Mouse (Mus musculus) C2C12 (cell line): Measurements from ENCODE around the gene Zfp575.

Source experiments
- CTCF ChIP-seq: IDR thresholded peaks from one replicate; pipeline ENCODE4 v1.5.1; 2011; ENCODE audit not compliant: control insufficient read depth, insufficient read depth, insufficient read length
- FOSL1 ChIP-seq: IDR thresholded peaks from one replicate; pipeline ENCODE4 v1.8.0; 2011; ENCODE audit warnings: mild to moderate bottlenecking, low read length; ENCODE audit not compliant: poor library complexity, insufficient read depth, severe bottlenecking
- MAX ChIP-seq: IDR thresholded peaks from one replicate; pipeline ENCODE4 v1.6.1; 2011; ENCODE audit warnings: mild to moderate bottlenecking, control low read depth
- MYOD1 ChIP-seq: IDR thresholded peaks from one replicate; pipeline ENCODE4 v1.6.1; 2011; ENCODE audit warnings: low read depth; ENCODE audit not compliant: control insufficient read depth, insufficient read length
- MYOG ChIP-seq: IDR thresholded peaks from one replicate; pipeline ENCODE4 v1.6.1; 2011; ENCODE audit not compliant: control insufficient read depth, insufficient read length; ENCODE audit errors: extremely low read depth
- USF1 ChIP-seq: IDR thresholded peaks from one replicate; pipeline ENCODE4 v1.6.1; 2011; ENCODE audit warnings: low read depth, mild to moderate bottlenecking, control low read depth, moderate library complexity

DNA sequence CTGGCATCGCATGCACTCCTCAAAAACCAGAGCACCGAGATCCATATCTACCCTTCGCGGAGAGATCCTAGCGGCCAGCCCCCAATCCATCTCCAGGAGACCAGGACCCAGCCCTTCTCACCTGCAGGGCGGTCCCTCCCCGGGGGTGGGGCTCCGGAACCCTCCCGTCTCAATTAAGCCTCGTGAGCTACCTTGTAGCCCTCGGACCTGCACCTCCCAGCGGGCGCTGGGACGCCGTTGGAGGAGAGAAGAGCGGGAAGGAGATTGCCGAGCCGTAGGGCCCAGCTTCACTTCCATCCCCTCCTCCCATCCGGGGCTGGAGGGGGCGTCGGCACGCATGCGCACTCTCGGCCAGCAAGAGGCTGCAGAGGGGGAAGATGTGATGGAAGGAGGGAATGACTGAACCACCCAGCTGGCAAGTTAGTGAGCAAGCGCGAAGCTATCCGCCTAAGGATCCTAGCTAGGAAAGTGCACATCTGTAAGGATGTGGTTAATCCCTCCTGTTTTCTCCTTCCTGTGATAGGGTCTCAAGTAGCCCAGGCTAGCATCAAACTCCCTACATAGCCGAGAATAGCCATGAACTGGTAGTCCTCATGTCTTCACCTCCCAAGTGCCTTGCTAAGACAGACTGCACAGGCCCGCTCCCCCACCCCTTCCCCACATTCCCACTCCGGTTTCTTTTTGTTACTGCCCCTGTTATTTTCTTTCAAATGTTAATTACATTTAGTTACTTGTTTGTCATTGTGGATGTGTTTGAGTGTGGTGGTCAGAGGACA, at the start of gene Zfp575, which contains the start of gene Ethe1:
- TF ChIP-seq MYOD1 (no peak), USF1 (no peak), CTCF (no peak), MYOG (no peak), MAX (no peak), FOSL1 (no peak)
